Mouse (Mus musculus): ENCODE measurements around the gene Ifnar1. TPM values are rescaled to one million over a fixed set of nuclear protein-coding genes. Genes with fewer than 3 reads are reported as not detected.
A peak's percentile ranks its signal among the peaks of the same experiment; 100 is the strongest.

Gene Ifnar1
- total RNA-seq, 2 experiments from 2014 or later: 36.6 to 42.0 TPM

DNA sequence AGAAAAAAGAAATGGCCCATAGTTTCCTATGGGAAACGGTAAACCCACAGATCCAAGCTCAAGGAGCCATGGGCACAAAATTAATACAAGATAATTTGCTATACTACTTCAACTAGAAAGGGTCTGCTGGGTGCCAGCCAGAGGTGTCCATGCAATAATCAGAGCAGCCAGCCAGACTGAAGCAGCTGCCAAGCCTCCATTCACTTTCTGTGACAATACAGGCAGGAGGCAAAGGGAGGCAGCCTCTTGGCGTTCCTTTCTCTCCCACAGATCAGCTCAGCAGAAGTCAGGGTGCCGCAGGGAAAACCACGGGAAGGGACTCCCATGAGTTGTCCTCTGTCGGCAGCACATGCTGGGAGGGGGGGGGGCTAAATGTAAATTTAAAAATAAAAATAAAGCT lies 26.1 kb upstream of the Ifnar1 start:
- DNase-seq: peak; percentile 36 to 54

DNA sequence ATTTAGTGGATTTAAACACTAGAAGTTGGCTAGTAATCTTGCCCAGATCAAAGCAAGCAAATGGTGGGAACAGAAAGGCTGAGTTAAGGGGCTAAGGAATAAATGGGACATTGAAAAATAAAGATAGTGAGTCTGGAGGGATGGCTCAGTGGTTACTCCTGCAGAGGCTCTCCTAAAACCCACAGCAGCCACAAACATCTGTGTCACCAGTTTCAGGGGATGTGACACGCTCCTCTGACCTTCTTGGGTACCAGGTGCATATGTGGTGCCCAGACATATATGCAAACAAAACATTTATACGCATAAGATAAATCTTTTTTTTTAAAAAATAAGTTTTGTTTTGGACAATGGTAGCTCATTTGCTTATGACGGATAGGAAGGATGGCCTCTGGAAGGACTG lies 25.6 kb upstream of the Ifnar1 start:
- intact Hi-C loops (cut with DNase I): no loop called here
- no peak for DNase-seq

More for the DNA sequence above, 26.1 kb upstream of the Ifnar1 start:
- intact Hi-C loops (cut with DNase I): no loop called here

DNA sequence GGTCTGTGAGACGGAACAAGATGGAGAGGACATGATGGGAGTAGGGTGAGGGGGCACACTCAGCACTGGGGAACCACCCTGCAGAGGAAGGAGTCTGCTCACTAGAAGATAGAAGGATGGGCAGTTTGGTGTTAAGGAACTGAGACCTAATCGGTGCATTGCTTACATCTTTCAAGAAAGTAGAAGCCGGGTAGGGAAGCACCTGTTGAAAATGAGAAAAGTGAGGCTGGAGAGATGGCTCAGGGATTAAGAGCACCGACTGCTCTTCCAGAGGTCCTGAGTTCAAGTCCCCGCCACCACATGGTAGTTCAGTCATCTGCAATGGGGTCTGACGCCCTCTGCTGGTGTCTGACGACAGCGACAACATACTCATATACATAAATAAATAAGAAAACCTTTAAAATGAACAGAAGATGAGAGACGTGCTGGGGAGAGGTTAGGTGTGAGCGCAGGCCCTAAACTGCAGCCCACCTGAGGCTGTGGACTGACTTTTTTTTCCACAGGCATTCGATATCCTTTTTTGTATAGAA lies 25.1 kb upstream of the Ifnar1 start:
- DNase-seq: no peak
- intact Hi-C loops (cut with DNase I): no loop called here

DNA sequence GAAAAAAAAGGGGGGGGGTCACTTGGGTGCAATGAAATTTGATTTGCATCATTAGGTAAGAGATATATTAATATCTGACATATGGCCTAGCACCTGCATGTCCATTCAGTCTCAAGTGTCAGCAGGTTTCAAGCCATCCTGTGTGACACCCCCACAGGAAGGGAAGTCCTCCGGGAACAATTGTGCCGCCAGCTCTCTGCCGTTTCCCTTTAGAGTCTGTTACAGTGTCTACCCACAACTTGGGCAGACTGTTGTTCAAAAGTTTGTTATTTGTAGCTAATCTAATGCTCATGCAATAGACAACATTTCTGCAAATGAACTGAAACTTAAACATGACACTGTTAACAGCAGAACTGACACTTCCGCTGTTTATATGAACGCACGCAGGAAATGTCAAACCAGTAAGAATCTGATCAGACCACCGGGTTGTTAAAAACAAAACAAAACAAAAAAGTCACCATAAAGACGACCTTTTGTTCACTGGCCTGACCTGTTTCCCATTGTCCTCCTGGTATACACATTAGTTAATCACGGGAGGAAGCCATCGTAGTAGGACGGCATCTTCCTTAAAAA lies 23.9 kb upstream of the Ifnar1 start:
- peak in 1 of 2 experiments; percentile 38 for DNase-seq
- intact Hi-C loops (cut with DNase I): no loop called here

DNA sequence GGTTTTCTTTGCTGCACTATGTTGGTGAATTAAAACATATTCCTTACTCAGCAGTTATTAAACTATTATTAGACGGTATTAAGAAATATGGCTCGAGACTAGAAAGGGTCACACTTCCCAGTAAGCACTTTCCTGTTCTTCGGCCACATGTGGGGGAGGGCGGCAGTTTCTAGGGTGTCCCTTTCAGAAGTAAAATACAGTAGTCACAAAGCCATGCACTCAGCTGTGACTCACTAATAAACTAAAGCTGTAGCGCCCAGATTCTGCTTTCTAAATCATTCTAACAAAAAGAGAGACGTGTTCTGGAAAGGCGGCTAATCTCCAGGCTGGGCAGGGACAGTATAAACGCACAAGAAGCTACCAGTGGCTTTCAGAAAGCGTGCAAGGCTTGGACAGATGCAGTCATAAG lies 23.3 kb upstream of the Ifnar1 start:
- DNase-seq: no peak
- intact Hi-C loops (cut with DNase I): no loop called here

DNA sequence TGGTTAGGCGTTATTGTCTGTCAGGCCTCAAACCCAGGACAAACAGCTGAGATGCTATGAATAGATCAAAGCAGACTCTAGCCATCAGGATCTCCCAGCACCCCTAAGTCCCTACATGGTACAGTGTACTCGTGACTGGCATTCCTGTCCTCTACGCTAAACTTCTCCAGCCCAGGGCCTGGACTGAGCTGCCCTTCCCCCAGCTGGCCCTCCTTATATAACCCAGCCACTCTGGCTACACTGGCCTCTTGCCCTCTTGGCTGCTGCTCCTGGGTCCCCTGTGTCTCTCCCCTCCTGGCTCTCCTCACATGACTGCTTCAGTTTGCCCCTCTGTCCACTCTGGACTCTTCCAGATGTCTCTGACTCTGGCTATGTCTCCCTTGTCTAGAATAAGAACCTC lies 22.4 kb upstream of the Ifnar1 start:
- intact Hi-C loops (cut with DNase I): no loop called here
- peak; percentile 36 to 55 for DNase-seq

DNA sequence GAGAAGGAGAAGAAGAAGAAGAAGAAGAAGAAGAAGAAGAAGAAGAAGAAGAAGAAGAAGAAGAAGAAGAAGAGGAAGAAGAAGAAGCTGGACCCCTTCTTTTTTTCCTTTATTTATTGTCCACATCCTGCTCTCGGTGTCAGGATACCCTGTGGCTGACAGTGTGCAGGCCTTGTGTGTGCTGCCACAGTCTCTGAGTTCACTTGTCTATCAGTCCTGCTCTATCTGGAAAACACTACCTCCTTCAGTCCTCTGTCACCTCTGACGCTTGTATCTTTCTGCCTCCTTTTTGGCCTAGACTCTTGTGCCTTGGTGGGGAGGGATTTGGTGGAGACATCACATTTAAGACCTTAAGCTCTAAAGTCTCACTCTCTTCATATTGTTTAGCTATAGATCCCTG lies 21.6 kb upstream of the Ifnar1 start:
- DNase-seq: no peak
- intact Hi-C loops (cut with DNase I): no loop called here

DNA sequence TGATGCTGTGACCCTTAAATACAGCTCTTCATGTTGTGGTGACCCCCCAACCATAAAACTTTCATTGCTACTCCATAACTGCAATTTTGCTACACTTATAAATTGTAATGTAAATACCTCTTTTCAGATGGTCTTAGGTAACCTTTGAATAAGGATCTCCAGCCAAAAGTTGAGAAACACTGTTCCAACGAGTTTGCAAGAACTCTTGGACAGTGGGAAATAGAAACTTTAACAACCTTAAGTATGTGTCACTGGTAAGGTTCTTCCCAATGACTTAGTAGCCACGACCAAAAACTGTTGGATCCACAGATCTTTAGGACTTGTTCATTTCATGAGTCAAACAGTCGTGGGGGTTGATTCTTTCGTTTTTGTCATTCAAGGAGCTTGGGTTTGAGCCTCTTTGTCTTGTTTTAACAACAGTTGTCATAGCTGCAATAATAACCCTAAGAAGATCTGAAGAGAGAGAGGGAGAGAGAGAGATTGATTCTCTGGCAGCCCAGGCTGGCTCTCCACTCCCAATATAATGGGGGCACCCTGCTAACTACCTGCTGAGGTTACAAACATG lies 21.1 kb upstream of the Ifnar1 start:
- intact Hi-C loops (cut with DNase I): no loop called here

DNA sequence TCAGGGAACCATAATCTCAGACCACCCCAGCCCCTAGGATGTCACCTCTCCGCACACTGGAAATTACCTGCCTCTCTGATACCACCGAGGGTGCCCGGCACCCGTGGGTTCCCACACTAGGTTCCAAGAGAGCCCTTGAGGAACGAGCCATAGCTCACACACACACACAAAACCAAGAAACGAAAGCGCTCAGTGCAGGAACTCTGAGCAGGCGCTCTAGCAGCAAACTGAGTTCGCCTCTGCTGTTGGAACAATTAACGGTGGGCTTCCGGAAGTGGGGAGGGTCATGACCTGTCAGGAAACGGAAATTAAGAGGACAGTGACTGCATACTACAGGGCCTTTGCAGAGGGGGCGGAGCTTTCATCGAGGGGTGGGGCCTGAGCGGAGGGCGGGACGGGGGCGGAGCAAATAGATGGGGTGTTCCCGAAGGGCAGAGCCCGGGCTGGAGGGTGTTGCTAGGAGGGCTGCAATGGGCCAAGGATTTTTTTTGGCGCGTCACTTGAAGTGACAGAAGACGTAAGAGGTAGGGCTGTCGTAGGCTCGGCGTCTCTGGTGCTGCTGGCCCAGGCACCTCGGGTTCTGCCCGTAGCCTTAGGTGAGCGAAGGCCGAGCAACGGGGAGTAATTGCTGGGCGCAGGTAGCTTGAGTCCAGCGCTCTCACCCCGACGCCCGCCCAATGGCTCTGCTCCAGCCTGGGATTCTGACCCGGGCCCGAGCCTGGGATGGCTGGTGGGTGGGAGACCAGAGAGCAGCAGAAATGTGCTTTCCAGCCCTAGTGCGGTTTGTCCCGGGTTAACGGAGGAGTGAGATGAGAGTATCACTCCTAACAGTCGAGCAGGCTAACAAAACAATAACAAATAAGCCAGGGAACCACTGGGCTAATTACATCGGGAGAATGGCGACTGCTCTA lies 20.2 kb upstream of the Ifnar1 start:
- peak; percentile 87 to 90 for DNase-seq
- intact Hi-C loops (cut with DNase I): no loop called here

More for the DNA sequence above, 21.1 kb upstream of the Ifnar1 start:
- DNase-seq: no peak

DNA sequence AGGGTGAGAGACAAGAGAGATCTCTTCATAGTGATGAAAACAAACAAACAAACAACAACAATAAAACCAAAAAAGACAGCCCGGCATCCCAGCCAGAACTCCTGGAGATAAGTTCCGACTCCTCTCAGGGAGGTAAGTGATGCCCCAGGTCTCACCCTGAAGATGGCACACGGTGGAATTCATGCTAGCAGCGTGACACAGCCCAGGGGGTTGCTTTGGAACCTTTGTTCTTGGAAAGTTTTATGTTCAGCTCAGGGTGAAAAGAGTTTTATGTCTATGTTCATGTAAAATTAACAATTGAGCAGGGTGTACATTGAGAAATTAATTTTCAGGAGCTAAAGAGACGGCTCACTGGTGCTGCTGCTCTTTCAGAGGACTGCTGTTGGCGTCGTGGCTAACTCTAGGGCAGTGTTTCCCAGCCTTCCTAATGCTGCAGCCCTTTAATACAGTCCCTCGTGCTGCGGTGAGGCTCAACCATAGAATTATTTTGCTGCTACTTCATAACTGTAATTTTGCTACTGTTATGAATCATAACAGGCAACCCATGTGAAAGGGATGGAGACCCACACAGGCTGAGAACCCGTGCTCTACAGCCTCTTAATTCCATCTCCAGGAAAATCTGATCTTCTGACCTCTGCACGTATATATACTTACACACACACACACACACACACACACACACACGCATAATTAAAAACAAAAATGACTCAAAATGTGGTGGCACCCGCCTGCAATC lies 19.4 kb upstream of the Ifnar1 start:
- DNase-seq: no peak
- intact Hi-C loops (cut with DNase I): loop anchor here (2.0 kb wide), 1 partner anchor 19 kb away; the partner anchor contains the start of gene Ifnar1

DNA sequence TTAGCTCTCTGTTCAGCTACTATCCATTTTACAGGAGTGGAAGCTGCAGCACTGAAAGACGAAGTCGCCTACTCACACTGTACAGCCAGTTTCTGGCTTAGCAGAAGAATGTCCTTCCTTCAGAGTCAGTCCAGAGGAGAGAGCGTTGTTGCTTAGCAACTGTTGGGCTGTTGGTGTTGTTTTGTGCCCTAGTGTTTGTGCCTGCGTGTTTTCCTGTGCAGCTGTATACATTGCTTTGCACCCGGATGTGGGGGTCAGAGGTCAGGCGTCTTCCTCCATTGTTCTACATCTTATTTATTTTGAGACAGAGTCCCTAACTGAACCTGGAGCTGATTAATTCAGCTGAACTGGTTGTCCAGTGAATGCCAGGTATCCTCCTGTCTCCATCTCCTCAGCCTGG lies 18.5 kb upstream of the Ifnar1 start:
- peak; percentile 33 to 36 for DNase-seq
- intact Hi-C loops (cut with DNase I): loop anchor here (2.0 kb wide), 1 partner anchor 18 kb away; the partner anchor contains the start of gene Ifnar1

DNA sequence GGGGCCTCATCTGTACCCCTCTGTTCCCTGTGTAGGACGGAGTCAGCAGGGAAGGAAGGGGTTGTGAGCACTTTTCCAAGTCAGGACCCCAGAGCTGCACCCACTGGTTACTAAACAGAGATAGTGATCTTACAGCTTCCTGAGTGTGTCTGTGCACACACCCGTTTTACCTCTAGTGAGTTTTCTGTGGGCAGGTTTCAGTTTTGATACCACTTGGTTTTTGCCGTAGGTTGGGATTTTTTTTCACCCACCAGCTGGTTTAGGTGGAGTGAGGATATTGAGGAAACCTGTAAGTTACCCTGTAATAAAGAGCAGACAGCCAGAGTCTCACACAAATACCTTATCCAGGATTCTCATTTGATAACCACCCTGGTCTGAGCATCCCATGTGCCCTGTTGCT lies 14.6 kb upstream of the Ifnar1 start:
- intact Hi-C loops (cut with DNase I): no loop called here
- DNase-seq: no peak

DNA sequence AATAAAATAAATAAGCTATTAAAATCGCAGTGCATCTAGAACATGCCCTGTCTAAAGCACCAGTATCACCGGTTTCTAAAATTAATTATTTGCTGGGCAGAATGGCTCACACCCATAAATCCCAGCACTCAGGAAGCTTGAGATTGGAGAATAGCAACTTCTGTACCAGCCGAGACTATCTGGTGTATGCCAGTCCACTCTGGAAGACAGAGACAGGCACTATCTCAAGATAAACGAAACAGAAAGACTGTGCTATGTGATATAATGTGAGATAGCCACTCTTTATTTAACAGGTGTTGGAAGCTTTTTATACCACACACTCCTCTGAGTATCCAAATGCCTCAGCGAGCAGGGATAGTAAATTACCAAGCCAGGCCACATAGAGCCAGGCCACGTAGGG lies 13.6 kb upstream of the Ifnar1 start:
- intact Hi-C loops (cut with DNase I): no loop called here
- no peak for DNase-seq

DNA sequence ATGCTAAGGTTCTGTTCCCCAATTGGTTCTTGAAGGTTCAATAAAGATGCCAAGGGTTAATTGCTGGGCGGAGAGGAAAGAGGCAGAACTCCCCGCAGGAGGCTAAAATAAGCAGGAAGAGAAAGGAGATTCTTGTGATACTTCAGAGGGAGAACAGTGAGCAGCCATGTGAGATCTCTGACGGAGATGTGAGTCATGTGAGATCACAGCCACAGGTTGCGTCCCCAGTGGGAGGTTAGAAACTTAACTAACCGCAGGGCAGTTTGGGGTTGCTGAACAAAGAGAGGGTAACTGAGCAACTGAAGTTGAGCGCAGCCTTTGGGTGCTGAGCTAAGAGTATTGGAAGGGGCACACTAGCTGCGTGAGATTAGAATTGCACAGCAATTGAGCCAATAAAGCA lies 9.3 kb upstream of the Ifnar1 start:
- intact Hi-C loops (cut with DNase I): no loop called here
- no peak for DNase-seq

DNA sequence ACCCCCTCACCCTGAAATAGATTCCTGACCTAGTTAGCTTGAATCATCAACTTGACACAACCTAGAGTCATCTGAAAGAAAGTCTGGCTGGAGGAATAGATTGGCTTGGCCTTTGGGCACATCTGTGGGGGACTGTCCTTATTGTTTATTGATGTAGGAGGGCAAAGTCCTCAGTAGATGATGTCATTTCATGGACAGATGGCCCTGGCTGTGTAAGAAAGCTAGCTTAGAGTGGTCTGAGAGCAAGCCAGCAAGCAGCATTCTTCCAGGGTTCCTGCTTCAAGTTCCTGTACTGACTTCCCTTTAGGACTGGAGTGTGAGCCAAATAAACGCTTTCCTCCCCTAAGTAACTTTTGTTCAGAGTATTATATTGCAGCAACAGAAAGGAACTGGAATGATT lies 7.0 kb upstream of the Ifnar1 start:
- no peak for DNase-seq
- intact Hi-C loops (cut with DNase I): no loop called here

DNA sequence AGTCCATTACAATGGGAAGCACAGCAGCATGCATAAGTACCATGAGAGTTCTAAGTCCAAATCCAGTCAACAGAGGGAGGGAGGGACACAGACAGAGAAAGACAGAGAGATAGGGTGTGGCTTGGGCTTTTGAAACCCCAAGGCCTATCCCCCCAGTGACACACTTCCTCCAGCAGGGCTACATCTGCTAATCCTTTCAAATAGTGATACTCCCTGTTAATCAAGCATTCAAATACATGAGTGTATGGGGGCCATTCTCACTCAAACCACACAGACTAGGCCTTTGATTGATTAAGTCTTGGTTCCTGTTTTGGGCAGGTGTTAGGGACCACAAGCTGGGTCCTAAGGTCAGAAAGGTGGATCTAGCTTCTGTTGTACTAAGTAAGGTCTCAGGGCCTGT lies 4.5 kb upstream of the Ifnar1 start:
- intact Hi-C loops (cut with DNase I): no loop called here
- DNase-seq: no peak

DNA sequence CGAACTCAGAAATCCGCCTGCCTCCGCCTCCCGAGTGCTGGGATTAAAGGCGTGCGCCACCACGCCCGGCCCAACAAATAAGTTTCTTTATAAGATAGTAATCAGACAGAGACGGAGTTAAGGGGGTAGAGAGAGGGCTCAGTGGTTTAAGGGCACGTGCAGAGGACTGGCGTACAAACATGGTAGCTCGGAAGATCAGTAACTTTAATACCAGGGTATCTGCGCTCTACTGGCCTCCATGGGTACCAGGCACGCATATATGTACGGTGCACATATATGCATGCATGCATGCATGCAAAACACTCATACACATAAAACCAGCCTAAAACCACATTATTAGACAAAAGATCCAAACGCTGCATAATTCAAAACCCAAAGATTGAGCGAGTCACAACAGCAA lies 651 bp upstream of the Ifnar1 start:
- intact Hi-C loops (cut with DNase I): loop anchor here (2.0 kb wide), 1 partner anchor 18 kb away; no protein-coding TSS in a partner anchor
- no peak for DNase-seq

DNA sequence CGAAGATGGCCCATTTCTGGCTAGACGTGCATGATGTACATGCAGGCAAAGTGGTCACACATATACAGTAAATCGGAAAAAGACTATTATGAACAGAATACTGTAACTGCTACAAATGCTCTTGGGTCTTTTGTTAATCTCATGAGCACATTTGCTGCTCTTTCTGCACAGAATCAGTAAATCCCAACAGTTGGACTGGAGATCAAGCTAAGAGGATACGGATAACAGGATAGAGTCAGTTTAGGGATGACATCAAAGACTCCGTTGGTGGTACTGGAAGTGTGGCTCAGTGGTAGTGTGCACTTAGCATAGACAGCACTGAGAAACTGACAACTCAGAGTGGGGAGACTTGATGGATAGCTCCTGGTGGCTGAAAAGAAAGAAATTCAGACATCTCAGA lies 803 bp downstream of the Ifnar1 start:
- intact Hi-C loops (cut with DNase I): loop anchor here (2.0 to 5.0 kb wide), 2 partner anchors 19 to 74 kb away; no protein-coding TSS in a partner anchor

DNA sequence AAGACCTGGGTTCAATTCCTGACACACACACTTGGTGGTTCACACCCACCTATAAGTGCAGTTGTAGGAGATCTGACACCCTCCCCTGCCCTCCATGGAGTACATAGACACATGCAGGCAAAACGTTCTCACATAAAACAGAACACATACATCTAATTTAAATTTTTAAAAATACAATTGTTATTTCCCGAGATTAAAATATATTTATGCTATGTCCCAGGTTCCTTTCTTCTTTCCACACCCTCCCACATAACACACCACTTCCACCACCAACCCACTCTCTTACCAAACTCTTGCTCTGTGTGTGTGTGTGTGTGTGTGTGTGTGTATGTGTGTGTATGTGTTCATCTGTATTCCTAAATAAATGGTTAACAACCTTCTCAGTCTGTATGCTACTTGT lies 3.0 kb downstream of the Ifnar1 start:
- DNase-seq: no peak
- intact Hi-C loops (cut with DNase I): loop anchor here (5.0 kb wide), 1 partner anchor 76 kb away; no protein-coding TSS in a partner anchor

More for the DNA sequence above, 803 bp downstream of the Ifnar1 start:
- DNase-seq: no peak

DNA sequence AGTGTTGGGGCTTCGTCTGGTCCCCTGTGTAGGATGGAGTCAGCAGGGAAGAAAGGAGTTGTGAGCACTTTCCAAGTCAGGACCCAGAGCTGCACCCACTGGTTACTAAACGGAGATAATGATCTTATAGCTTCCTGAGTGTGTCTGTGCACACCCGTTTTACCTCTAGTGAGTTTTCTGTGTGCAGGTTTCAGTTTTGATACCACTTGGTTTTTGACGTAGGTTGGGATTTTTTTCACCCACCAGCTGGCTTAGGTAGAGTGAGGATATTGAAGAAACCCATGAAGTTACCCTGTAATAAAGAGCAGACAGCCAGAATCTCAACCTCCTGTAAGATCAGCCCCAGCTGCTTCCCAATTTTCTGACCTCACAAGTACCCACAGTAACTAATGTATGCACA lies 5.9 kb downstream of the Ifnar1 start:
- intact Hi-C loops (cut with DNase I): no loop called here
- no peak for DNase-seq
